Mouse (Mus musculus) thymus, postnatal 25 days (tissue): ENCODE measurements around the gene Cldn20.

Experiments
- DNase-seq: peaks from one replicate; pipeline ENCODE4 v3.0.0; 2022

Cldn20 gene

DNA sequence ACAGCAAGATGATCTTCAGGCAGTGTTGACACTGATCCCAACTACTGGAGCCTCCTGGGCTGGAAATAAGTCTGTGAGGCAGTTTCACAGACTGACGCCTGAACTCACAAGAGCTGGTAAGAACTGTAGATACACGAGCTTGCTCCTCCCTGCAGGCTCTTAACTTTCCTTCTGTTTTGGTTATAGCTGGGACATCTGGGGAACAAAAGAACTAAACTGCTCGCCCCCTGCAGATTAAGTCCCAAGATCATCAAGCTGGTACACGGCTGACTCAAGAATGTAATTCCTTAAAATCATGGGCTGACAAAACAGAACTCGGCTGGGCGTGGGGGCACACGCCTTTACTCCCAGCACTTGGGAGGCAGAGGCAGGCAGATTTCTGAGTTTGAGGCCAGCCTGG, 1.8 kb upstream of the Cldn20 start:
- no peak for DNase-seq

DNA sequence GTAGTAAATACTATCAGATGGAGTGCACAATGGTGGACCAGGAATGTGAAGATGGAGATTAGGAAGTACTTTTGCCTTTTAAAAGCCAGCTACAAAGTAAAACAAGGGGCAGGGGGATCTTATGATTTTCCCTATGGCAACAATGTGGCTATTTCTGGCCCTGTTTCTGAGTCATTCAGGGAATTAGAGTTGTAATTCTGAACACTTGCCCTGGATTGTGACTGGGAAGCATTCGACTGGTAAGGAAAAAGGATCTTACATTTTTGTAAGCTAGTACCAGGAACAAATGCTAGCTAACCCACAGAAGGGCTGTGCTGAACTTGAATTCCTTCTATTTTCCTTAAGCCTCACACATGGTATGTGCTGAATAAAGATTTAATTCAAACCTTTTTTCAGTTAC, 713 bp upstream of the Cldn20 start:
- no peak for DNase-seq

DNA sequence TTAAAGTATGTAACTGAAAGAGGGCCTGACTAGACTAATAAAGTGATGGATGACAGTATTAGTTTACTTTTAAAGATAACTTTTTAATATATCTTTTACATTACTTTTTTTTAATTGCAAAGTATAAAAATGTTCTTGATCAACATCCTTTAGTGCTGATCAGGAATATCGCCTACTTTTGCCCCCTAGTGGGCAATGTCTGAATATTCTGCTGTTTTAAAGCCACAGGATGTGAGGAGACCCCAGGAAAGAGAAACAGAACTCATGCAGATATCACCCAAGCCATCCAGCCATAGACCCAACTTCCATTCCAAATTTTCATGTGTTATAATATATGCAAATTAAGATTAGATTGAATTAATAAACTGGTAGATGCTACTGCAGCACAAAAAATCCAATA, 1.1 kb downstream of the Cldn20 start:
- peak; percentile 14 for DNase-seq

DNA sequence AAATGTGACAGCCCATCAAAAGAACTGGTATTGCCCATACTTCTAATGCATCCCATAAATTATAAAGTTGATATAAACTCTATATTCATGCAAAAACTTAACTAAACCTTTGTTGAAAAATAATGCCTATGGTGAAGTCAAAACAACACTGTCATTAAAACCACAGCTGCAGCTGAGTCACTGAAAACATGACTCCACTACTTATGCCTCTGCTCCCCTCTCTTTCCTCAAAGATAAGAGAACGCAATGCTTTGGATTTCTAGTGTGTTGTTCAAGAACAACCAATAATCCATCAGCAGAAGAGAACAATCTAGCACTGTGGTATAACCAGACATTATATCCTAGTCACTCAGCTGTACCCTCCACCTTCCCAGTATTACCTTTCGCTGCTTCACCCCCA, 8.0 kb downstream of the Cldn20 start:
- no peak for DNase-seq

DNA sequence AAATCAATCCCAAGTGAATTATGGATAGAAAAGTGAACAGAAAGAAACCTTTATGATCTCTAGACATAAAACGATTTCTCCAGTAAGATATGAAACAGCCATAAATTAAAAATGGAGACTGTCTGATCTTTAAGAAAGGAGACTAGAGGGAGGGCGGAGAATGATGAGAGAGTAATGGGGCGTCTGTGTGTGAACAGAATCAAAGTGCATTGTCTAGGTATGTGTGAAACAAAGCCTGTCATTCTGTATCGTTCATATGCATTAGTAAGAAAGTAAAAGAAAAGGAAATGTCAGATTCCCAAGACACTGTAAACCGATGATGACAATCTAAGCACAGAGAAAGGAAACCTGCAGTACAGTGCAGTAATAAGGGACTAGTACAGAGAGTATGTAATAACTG, 8.7 kb downstream of the Cldn20 start:
- DNase-seq = no peak

DNA sequence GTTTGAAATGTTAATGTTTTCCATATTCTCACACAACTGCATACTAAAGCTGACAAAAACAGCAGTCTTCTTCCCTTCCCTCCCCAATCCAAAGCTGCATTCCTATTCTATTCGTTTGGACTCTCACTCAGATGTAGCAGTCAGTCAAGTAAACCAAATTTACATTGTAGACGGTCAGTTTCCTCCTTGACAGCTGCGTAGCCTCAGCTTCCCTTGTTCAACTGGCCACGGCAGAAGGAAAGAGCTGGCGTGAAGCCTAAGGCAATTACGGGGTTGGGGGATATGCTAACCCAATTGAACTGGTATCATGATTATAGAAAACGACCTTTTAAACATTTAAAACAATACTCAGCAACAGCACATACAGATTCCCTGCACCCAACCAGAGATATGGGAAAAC, 15.4 kb downstream of the Cldn20 start:
- DNase-seq = no peak

DNA sequence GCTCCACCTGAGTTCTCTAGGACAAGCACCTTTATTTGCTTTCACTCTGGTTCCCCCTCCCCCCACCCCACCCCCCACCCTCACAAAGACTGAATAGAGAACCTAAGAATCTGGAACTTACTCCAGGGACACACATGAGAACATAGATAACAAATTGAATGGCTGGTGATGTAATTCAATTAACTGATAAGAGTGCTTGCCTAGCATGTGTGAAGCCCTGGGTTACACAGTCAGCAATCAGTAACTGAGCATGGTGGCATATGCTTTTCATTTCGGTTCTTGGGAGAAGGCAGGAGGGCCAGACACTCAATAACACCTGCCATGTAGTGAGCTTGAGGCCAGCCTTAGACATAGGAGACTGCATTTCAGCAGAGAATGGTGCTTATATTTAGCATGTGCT, 23.9 kb downstream of the Cldn20 start:
- no peak for DNase-seq

DNA sequence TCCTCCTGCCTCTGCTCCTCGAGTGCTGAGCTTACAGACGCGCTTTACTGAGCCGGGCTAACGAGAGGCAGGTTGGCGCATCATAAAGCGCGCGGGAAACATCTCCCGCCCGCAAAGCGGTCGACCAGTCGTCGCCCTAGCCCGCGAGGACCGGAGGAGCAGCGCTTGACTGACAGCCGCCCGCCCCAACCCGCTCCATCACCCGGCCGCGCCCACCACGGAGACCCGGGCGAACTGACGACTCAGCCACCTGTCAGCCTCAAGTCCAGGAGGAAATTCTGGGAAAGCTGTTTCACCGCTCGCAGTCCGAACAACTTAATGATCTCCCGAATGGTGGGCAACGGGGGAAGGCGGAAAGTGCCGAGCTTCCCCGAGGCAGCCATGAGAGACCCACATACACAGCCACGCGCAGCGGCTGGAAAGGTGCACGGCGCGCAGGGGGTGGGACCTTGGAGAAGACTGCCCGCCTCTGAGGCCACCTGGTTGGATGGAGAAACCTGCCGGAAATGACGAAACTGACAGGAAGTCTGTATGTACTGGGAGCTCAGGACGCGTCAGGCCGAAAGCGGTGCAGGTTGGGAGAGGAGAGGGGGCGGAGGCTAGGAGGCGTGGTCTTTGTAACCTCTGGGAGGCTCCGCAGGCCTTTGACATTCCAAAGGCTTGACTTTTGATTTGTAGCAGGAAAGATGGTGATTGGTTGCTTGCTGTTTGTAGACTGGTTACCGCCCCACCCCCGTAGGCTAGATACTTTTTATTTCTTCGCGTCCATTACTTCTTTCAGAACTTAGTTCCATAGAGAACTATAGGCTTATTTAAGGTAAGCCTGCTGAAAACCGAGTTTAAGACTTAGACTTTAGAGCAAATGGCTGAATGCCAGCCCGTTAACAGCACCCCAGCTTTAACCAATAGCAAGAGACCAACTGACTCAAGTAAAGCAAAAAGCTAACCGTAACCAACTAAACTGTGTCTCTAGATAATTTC, 25.3 kb downstream of the Cldn20 start, which contains the start of gene Tfb1m:
Gene Tfb1m, minus strand, starts transcription at position 451 of the 981 bp plus-strand sequence.
- peak; percentile 97 for DNase-seq

DNA sequence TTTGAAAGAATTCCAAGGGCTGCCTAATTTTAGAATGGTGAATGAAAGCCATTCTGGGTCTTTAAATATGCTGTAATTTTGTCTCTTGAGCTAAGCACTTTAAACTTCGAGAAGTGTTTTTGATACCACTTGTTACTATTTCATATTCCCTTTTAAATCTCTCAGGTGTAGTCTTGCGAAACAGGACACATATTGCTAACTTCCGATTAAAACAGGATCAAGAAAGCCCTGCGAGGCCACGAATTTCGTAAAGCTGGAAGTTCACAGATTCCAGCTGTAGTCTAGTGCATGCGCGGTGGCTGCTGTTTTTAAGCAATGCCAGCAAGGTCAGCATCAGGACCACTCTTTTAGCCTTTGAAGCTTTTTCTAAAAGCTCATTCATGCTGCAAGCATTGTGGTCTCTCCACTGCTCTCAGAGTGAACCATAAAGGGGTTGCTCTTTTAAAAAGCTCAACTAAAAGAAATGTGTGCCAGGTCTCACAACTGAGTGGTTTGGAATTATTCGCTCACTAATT, 26.1 kb downstream of the Cldn20 start:
- no peak for DNase-seq

DNA sequence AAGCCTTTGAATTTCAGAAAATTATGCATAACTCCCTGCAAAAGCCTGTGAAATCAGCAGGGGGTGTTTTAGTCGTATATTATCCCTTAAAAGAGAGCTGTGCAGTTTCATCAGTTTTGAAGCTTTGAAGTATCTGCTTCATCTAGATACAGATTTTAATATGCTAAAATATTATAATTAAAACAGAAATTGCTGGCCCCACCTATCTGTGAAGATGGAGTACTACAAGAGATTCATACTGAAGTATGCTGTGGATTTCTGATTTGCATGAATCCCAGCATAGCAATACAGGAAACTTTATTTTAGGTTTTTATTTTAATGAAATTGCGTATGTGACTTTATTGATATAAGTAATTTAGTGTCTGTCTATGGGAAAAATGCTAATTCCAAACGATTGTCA, 28.2 kb downstream of the Cldn20 start:
- no peak for DNase-seq

DNA sequence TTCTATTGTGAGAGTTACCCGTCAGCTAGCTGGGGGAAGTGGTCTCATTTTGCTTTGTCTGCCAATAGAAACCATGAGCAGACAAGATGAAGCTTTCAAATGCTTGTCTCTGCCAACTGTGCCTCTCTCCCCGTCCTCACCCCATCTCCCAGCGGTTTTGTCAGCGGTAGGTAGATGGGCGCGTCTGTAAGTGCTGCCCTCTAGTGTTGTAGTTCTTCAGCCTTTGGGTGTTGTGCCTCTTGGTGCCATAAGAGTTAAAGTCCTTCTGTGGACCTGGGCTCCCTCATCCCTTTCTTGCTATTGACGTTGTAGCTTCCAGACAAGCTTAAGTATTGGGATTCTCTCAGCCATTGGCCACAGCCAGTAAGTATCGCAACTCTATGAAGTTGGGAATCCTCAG, 30.1 kb downstream of the Cldn20 start:
- peak; percentile 20 for DNase-seq

DNA sequence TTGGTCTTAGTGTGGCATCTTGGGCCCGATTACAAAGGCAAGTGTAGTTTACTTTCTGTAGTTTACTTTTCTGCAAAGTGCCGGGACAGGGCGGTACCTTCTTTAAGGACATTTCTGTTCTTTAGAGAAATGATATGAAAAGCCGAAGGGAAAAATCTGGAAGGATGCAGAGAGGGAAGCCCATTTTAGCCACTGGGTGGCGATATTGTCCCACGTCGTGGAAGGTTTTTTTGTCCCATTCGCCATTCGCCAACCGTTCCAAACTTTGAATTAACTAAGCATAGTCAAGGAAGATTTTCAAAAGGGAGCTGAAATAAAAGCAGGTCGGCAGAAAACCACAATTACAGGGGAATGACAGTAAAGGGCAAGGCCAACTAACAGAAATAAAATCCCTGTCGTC, 38.5 kb downstream of the Cldn20 start:
- peak; percentile 33 for DNase-seq
